Mouse (Mus musculus) bone marrow, adult 2 months (tissue): ENCODE results near the gene Crybg3. TPM values are rescaled to one million over a fixed set of nuclear protein-coding genes. Genes with fewer than 3 reads are reported as not detected.
"Not testable (repeated sequence)": the region's sequence is repeated elsewhere in the genome, so short reads cannot be mapped to it uniquely, and the experiment has no call there.

Experiments used
- H3K27ac ChIP-seq: fragments of 200-500 bp; 2 replicates; pipeline ENCODE4 v1.5.1; 2012; ENCODE audit warnings: low read depth, mild to moderate bottlenecking, control low read depth, inconsistent platforms, low read length; ENCODE audit not compliant: control insufficient read depth, poor library complexity, insufficient read depth
- H3K4me1 ChIP-seq: fragments of 200-500 bp; 2 replicates; pipeline ENCODE4 v1.6.1; 2011; ENCODE audit warnings: low read length; ENCODE audit not compliant: control insufficient read depth, insufficient read depth
- H3K4me3 ChIP-seq: fragments of 200-500 bp; replicated peaks from 2 replicates; pipeline ENCODE3; 2011; ENCODE audit warnings: mild to moderate bottlenecking, low read depth, low read length, control low read depth; ENCODE audit not compliant: control insufficient read depth
- CTCF ChIP-seq: fragments of 200-500 bp; IDR thresholded peaks from 2 replicates; pipeline ENCODE4 v1.5.1; 2011; ENCODE audit warnings: low read length, control low read depth; ENCODE audit not compliant: control insufficient read depth, insufficient read depth
- POLR2A ChIP-seq: fragments of 200-500 bp; IDR thresholded peaks from 2 replicates; pipeline ENCODE4 v1.6.1; 2011; ENCODE audit warnings: low read depth, mild to moderate bottlenecking, control low read depth, low read length, borderline replicate concordance; ENCODE audit not compliant: control insufficient read depth
- WGBS: fragments of 180-500 bp; shearing (Covaris S2); methylation state at CpG from one replicate; pipeline ENCODE4 v1.1.7; 2018; 5-methylcytosine and 5-hydroxymethylcytosine counted together
- polyA plus RNA-seq: library from polyadenylated mRNA; stranded (reverse); fragments of >200 nt; gene quantifications from 2 replicates; pipeline ENCODE4 v1.2.4, GENCODE M21; 2011; ENCODE audit warnings: low replicate concordance; ENCODE audit not compliant: missing spikeins, insufficient read depth, insufficient read length

Crybg3 gene
- polyA plus RNA-seq, 1 experiment: 6.1 TPM

- WGBS: under 1% methylated on average over 56 of the region's 56 CpGs
- peak within 1 kb of the TSS; percentile 99 for H3K4me3 ChIP-seq
- TF ChIP-seq CTCF: no peak
- peak; percentile 64; the same call in 1 of the 2 replicates for TF ChIP-seq POLR2A
- H3K27ac ChIP-seq: peak within 1 kb of the TSS; percentile 86
- H3K4me1 ChIP-seq: no peaks in the 10 kb centered on the region; the same call in 1 of the 2 replicates
Observed at GRCm38 (mm10) chr16:59471637-59472278, 129.0 kb downstream of the Crybg3 start, which contains the start of gene Riox2. TSS of gene Riox2 (plus strand) at chr16:59471775.

- H3K4me3 ChIP-seq: no peak overlapping the region
- 68% methylated on average over 1 of the region's 1 CpGs for WGBS
- TF ChIP-seq POLR2A: no peak
- no peak for TF ChIP-seq CTCF
Observed at GRCm38 (mm10) chr16:59469846-59470245, 130.9 kb downstream of the Crybg3 start.

GRCm38 (mm10) chr16:59463973-59464372 is 136.8 kb downstream of the Crybg3 start:
- Histone ChIP-seq H3K4me3 (no peak overlapping the region), H3K27ac (no peak overlapping the region), H3K4me1 (no peaks in the 10 kb centered on the region; the same call in 1 of the 2 replicates)
- no peak for TF ChIP-seq POLR2A
- no peak for TF ChIP-seq CTCF
- 85% methylated on average over 6 of the region's 6 CpGs for WGBS

More at GRCm38 (mm10) chr16:59469846-59470245, 130.9 kb downstream of the Crybg3 start:
- Histone ChIP-seq H3K4me1 (no peaks in the 10 kb centered on the region; the same call in 1 of the 2 replicates), H3K27ac (no peak overlapping the region)

GRCm38 (mm10) chr16:59463567-59463966 is 137.2 kb downstream of the Crybg3 start:
- no peaks in the 10 kb centered on the region; the same call in 1 of the 2 replicates for H3K4me1 ChIP-seq
- WGBS: 76% methylated on average over 4 of the region's 4 CpGs
- H3K4me3 ChIP-seq: no peak overlapping the region
- no peak for TF ChIP-seq POLR2A
- no peak for TF ChIP-seq CTCF
- no peak overlapping the region for H3K27ac ChIP-seq

DNA sequence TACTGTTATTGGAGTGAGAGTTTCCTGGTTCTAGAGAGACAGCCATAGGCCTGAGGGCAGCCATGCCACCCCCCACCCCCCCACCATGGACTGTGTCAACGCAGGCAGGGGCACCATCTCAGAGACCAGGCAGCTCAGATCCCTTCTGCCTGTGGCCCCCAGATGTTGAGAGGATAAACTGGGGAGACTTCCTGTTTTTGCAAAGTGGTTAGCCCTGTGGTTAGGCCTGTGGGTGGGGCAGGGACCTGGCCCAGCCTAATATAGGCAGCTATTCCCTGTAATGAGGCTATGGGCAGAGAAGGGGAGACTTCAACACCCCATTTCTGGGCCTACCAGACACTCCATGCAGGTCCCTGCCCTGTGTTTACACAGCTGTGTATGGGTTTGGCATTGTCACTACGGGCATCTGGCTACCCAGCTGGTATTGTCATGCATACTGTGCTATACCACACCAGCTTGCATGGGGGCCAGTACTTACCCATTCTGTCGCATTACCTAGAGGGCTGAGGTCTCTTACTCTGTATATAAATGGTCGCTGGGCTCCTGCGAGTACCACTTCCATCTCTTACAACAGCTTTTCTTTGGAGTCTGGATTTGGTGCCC is 141.4 kb downstream of the Crybg3 start:
- not testable (repeated sequence) for H3K4me1 ChIP-seq, H3K27ac ChIP-seq, H3K4me3 ChIP-seq
- WGBS: 26% methylated on average over 5 of the region's 5 CpGs

DNA sequence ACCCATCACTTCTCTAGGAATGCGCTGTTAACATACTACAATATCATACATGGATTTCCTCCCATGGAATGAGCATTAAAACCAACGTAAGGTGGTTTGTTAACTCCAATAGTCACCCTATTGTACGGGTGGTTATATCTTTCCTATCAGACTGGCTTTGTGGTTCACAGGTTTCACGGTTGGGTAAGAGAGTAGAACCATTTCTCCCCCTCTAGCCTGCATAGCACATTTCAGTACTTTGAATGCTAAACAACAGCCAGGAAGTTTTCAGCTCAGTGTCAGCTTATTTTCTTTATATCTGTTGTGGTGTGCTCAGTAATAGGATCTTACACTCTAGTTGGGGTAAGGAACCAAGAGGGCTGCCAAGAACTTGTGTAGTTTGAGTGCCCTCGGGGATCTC is 149.0 kb downstream of the Crybg3 start:
- no peaks in the 10 kb centered on the region; the same call in none of the 2 replicates for H3K4me1 ChIP-seq
- no peak for TF ChIP-seq CTCF
- TF ChIP-seq POLR2A: no peak
- H3K4me3 ChIP-seq: no peak overlapping the region
- 45% methylated on average over 5 of the region's 5 CpGs for WGBS
- no peak overlapping the region for H3K27ac ChIP-seq

DNA sequence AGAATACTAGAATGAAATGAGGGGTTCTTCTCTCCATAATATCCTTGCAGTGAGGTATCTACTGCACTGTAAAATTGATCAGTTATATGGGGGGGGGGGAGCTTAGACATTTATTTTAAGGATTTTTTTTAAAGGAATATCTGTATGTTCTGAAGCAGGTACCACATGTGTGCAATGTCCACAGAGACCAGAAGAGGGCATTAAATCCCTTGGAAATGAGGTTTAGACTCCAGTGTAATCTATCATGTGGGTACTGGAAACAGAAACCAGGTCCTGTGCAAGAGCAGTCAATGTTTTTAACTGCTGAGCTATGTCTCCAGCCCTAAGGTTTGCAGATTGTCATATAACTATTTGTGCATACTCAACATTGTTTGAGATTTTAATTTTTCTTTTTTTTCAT is 151.7 kb downstream of the Crybg3 start:
- no peaks in the 10 kb centered on the region; the same call in none of the 2 replicates for H3K4me1 ChIP-seq
- no peak overlapping the region for H3K27ac ChIP-seq
- TF ChIP-seq POLR2A (no peak), CTCF (no peak)
- H3K4me3 ChIP-seq: no peak overlapping the region

- H3K4me1 ChIP-seq: no peaks in the 10 kb centered on the region; the same call in none of the 2 replicates
- WGBS: 66% methylated on average over 1 of the region's 1 CpGs
- no peak overlapping the region for H3K4me3 ChIP-seq
- TF ChIP-seq CTCF (no peak), POLR2A (no peak)
- H3K27ac ChIP-seq: no peak overlapping the region
Observed at GRCm38 (mm10) chr16:59448181-59448580, 152.6 kb downstream of the Crybg3 start.
